Mouse (Mus musculus): ENCODE measurements around the gene Pdss2.

Pdss2 gene

DNA sequence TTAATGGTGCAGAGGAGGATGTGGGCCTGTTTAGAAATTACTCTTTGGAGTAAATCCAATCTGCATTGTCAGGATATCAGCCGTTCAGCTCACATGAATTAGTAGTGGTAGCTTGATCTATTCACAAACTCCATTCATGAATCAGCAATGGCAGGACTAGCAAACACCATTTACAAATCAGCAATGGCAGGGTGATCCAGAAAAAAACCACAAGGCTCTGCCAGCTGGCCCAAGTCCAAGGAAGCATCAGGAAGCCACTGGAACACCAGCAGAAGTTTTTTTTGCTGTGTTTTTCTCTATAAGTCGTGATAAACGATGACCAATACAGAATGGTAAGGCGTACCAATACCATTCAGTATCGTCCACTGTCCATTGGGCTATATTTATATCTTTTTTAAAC, 209.3 kb downstream of the Pdss2 start:
- DNase-seq (ENCODE audit: low read depth in 2 of 2, low spot score in 2 of 2): no peak

DNA sequence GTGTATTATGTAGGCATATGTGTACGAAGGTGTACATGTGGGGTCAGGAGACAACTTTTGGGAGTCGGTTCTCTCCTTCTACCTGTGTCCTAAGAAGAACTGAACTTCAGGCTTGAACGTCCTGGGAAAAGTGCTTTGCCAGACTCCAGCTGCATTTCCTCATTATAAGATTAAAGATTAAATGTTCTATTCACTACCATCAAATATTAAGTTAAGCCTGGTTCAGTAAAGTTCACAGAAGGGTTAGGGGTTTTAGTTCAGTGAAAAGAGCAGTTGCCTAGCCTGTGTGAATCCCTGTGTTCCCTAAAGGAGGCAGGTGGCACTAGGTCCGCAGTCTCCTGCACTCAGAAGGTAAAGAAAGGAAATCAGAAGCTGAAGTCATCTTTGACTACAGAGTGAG, 213.0 kb downstream of the Pdss2 start:
- no peak for DNase-seq (ENCODE audit: low read depth in 2 of 2, low spot score in 2 of 2)

DNA sequence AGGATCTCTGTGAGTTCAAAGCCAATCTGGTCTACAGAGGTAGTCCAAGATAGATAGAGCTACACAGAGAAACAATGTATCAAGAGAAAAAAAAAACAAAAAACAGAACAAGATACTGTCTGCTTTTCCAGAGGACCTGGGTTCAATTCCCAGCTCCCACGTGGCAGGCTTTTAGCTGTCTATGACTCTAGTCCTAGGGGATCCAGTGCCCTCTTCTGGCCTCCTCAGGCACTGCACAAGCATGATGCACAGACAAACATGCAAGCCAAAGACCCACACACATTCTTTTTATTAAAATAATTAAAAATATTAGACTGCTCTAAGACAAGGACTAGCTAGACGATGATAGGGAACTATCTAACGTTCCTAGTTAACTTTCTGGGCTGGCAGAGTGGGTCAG, 214.5 kb downstream of the Pdss2 start:
- DNase-seq (ENCODE audit: low read depth in 2 of 2, low spot score in 2 of 2): no peak

DNA sequence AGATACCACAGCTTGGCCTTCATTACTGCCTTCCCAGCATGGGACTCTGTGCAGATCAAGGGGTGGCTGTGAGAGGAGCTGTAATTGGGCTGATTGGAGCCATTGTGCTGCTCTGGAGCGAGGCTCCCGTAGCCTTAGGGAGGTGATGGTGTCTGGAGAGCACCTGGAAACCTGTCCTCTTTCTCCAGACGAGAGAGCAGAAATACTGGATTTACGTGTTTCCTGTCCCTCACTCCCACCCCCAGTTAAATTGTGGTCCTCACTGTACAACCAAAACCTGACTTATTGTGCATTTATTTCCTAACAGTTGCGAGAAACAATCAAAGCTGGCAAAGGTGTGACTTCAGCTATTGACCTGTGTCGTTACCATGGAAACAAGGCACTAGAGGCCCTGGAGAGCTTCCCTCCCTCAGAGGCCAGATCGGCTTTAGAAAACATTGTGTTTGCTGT, 218.2 kb downstream of the Pdss2 start:
- no peak for DNase-seq (ENCODE audit: low read depth in 2 of 2, low spot score in 2 of 2)

DNA sequence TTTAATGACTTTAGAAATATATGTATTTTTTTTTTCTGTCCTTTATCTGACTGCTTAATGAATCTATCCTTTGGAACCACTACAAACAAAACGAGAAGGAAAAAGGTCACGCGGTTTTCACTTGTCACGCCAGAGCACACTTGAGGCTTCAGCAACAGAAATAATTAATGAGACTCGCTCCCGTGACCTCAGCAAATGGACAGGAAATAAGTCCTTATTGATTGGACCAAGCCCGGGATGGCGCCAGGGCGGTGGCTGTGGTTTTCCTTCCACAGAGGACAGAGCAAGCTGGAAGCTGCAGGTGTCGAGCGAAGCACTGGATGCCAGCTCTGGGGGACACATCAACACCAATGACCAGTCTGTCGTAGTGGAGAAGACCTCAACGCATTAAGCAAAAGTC, 218.8 kb downstream of the Pdss2 start:
- DNase-seq (ENCODE audit: low read depth in 2 of 2, low spot score in 2 of 2): no peak

DNA sequence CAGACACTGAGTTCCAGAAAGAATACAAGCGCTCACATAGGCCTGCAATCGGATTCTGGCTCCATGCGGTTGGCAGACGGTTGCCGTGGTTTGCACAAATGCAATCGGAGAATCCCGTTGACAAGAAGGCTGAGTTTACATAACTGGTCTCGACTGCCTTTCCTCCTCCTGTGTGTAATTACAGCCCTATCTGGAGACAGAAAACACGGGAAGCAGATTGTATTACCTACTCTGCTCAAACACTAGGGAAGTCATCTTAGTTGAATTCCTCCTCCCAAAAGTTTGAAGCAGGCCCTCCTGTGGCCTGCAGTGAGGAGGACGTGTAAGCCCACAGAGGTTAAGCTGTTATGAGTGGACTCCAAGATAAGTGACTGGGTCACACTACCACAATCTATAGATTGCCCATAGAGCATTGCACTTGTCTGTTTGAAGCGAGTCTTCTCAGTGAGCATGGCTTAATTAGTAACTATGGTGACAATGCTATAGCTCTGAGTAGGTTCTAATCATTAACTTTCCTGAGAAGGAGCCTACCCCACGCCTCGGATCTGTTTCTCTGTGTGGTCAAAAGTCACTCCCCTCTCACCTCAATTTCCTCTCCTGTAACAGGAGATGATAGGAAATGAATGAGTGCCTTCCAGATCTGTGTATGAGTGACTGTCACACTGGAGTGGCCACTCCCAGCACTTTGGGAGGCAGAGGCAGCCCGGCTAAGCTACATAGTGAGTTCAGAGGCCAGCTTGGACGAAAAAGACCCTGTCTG, 219.9 kb downstream of the Pdss2 start:
- no peak for DNase-seq (ENCODE audit: low read depth in 2 of 2, low spot score in 2 of 2)

DNA sequence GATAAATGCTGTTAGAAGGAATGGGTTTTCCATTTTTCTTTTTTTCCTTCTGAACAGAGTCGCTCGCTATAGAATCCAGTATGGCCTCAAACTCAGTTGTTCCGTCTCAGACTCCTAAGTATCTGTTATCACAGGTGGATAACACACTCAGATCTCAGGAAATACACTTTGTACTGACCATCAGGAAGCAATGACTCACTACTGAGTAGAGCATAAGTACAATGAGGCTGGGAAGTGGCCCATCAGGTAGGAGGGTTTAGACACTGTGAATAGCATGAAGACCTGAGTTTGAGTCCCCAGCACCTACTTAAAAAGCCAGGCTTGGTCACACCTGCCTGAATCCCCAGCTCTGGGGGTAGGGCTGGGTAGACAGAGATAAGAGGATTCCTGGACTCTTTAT, 227.4 kb downstream of the Pdss2 start:
- DNase-seq (ENCODE audit: low read depth in 2 of 2, low spot score in 2 of 2): no peak

DNA sequence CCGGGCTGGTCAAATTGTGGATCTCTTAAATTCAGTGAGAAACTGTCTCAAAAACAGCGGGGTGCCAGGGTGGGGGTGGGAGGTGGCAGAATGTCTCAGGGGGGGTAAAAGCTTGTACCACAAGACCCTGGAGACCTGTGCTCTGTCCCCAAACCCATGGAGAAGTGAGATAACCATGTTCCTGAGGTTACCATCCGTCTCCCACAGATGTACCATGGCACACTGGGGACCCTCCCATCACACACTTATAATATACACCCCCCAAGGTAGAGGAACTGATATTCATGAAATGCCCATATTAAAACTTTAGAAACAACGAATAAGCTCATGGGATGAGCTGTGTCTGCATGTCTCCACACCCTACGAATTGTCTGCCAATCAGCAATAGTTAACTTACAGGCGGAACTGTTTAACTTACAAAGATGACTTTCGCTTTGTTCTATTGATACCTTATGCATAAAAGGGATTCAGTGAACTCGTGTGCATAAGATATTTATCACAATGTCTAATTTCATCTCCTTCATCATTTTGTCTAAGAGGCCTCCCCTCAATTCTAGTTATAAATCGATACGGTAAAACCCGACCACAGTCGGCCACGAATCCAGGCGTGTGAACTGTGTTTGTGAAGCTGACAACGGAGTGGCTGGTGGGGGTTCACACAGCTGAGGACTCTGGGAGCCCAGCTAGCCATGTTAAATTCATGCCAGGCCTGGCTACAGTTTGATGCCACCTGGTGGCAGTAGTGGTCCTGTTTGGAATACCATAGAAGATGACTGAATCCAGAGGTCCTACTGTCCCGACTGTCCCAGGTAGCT, 230.8 kb downstream of the Pdss2 start:
- peak; percentile 34 to 47 for DNase-seq (ENCODE audit: low read depth in 2 of 2, low spot score in 2 of 2)

DNA sequence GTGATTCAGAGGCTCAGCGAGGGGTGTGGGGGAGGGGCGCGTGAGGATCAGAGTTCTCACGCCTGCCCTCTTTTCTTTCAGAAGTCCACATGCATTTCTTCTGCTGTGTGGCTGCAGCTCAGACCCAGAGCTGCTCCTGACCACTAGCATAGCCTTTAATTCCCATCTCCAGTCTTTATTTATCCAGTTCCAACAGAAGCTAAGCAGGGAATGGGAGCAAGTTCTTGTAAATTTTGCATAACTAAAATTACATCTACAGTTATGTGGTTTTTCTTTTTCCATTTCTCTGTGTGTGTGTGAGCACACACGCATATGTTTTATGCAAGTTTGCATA, 231.3 kb downstream of the Pdss2 start:
- DNase-seq (ENCODE audit: low read depth in 2 of 2, low spot score in 2 of 2): no peak

DNA sequence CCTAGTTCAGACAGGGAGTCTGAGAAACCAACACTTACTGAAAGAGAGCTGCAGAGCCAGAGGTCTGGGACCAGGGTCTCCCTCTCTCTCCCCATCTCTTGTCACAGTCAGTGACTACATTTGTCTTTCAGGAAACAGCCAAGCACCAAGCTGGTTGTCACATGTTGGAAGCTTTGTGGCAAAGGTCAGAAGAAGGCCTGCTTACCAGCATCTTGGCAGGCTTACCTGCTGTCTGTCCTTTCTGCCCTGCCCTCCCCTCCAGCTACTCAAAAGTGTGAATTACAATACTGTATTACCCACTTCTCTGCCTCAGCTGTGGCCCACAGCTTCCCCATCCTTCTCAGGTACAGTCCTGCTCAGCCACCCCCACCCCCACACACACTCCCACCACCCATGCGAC, 232.9 kb downstream of the Pdss2 start:
- DNase-seq (ENCODE audit: low read depth in 2 of 2, low spot score in 2 of 2): no peak

DNA sequence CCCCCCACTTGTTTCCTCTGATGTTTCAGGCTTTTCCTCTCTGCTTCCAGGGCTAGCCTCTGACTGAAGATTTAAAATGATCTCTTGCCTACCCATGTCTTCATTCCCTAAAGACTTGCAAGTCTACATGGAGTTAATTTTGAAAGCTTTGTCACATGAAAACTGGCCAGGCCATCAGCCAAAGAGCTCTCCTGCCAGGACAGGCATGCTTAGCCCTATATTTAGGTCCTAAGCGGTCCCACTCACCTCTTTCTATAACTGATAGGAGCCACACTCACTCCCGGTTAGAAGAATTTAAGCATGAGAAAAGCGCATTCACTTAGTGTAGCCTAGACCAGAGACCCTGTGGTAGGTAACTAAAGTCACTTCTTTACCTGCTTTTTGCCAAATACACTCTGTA, 233.4 kb downstream of the Pdss2 start:
- no peak for DNase-seq (ENCODE audit: low read depth in 2 of 2, low spot score in 2 of 2)

DNA sequence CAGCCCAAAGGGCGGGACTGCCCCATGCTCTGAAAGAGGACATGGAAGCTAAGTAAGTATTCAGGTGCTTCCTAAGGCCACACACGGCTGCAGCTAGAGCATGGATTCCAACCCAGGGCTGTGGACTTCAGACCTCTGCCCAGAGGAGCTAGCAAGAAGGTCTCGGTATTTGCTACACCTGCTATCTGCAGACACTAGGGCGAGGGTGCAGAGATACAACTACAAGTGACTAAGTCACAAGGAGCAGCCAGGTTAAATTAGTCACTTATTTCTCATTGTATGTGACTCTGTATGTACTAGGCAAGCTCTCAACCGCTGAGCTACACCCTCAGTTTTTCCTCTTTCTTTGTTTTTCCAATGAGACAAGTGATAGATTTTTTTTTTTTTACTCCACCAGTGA, 241.5 kb downstream of the Pdss2 start:
- DNase-seq (ENCODE audit: low read depth in 2 of 2, low spot score in 2 of 2): no peak

DNA sequence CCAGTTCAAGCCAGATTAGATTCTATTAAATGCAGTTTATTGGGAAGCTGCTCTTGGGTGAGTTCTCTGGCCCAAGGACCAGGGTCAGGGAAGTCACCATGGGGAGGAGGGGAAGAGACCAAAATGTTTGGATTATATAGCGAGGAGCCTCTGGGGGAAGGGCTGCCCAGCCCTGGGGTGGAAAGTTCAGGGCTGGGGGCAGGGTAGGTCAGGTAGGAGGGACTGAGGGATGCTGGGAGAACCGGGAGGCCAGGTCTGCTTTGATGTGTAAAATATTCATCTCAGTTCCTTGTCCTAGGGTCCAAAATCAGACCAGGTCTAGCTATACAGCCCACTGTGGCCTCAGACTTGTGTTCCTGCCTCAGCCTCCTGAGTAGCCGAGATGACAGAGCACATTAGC, 241.9 kb downstream of the Pdss2 start:
- DNase-seq (ENCODE audit: low read depth in 2 of 2, low spot score in 2 of 2): no peak

DNA sequence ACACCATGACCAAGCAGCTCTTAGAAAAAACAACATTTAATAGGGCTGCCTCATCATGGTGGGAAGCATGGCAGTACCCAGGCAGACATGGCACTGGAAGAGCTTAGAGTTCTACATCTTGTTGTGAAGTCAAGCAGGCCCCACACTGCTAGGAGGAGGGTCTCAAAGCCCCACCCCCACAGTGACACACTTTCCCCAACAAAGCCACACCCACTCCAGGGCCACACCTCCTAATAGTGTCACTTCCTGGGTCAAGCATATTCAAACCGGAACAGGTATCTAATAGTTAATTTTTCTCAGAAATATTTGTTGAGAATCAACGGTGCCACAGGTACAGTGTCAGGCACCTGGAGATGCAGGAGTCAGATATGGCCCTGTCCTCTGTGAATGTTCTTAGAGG, 244.9 kb downstream of the Pdss2 start:
- DNase-seq (ENCODE audit: low read depth in 2 of 2, low spot score in 2 of 2): no peak

DNA sequence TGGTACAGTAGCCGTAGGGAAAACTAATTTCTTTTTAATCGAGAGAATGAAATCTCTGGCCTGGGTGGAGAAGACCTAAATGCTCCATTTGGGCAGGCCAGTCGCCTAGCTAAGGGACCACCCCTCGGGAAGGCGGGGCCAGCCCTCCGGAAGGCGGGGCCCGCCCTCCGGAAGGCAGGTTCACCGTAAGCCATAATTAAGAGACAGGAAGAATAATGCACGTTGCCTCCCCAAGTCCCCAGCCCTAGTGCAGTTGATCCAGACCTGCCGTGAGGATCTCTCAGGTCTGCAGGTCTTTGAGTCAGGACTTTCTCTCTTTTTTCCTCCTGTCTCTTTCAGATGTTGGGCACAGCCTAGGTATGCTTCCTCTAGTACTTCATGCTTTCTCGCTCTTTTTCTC, 246.4 kb downstream of the Pdss2 start:
- DNase-seq (ENCODE audit: low read depth in 2 of 2, low spot score in 2 of 2): no peak

DNA sequence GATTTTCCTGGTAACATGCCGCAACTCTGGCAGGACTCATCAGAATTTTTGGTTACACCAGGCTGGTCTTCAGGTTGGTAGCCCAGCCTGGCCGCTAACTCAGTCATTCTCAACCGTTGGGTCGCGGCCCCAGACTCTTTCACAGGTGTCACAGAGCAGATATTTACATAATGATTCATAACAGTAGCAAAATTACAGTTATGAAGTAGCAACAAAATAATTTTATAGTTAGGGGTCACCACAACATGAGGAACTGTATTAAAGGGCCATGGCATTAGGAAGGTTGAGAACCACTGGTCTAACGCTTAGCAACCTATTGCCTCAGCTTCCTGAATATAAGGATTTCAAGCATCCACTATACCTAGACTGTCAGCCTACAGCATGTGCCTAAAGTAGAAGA, 247.0 kb downstream of the Pdss2 start:
- DNase-seq (ENCODE audit: low read depth in 2 of 2, low spot score in 2 of 2): no peak

DNA sequence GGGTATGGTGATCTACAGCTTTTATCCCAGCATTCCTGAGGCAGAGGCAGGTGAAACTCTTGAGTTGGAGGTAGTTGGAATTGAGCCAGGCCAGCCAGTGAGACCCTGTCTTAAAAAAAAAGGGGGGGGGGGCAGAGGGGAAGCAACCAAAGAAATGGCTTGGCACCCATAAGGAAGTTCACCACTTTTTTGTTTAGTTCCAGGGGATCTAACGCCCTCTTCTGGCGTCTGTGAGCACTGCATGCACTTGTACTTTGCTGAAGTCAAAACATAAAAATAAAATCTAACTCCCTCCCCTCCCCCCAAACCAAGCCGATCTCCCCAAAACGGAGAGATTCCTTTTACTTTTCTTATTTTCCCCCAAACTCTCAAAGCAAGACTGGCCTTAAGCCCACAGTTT, 254.1 kb downstream of the Pdss2 start:
- DNase-seq (ENCODE audit: low read depth in 2 of 2, low spot score in 2 of 2): peak in 1 of 2 experiments; percentile 49

DNA sequence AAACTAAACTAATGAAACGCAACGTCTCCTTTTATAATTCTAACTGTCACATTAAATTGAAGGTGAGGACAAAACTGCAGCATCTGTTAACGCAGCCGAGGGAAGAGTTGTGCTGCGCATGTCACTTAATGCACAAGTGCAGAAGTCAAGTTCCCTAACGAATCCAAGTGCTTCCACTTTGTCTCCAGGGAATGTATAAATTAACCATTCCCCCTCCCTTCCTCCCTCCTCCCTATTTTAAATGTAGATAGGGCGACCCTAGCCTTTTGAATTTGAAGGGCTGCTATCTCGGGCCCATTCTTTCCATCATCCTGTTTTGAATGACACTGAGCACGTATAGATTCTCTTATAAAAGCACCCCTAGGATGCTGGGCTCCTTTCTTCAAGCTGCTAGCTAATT, 256.2 kb downstream of the Pdss2 start:
- no peak for DNase-seq (ENCODE audit: low read depth in 2 of 2, low spot score in 2 of 2)

DNA sequence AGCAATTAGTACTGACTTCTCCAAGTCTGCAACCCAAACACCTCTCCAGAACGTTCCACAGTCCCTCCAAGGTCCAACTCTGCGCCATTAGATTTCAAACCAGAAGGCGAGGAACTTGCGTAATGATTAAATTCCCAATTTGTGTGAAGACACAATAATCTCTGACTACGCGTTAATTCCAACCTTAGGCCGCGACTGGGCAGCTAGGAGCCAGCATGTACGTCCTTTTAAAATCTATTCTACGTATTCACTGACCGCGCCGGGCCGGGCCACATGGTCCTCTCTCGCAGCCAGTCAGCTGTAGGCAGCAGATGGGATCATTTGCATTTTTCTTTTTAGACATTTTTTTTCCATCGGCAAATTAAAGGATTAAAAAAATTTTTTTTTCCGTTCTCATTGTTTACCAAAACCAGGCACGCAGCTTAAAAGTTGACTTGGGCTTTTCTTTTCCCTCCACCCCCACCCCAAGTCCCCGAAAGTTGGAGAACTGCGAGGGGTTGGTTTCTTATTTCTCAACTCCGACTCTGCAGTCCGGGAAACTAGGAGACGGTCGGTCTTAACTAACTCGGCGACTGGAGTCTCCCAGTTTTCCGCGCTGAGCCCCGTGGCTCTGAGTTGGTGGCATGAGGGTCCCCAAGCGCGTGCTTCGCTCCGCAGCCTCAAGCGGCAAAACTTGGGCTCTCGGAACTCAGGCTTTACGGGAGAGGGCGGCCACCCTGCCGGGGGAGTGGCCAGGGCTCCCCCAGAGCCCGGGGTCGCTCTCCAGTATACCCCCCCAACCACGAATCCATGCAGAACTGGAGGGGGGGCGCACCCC, 256.8 kb downstream of the Pdss2 start:
- peak in 1 of 2 experiments; percentile 39 for DNase-seq (ENCODE audit: low read depth in 2 of 2, low spot score in 2 of 2)

DNA sequence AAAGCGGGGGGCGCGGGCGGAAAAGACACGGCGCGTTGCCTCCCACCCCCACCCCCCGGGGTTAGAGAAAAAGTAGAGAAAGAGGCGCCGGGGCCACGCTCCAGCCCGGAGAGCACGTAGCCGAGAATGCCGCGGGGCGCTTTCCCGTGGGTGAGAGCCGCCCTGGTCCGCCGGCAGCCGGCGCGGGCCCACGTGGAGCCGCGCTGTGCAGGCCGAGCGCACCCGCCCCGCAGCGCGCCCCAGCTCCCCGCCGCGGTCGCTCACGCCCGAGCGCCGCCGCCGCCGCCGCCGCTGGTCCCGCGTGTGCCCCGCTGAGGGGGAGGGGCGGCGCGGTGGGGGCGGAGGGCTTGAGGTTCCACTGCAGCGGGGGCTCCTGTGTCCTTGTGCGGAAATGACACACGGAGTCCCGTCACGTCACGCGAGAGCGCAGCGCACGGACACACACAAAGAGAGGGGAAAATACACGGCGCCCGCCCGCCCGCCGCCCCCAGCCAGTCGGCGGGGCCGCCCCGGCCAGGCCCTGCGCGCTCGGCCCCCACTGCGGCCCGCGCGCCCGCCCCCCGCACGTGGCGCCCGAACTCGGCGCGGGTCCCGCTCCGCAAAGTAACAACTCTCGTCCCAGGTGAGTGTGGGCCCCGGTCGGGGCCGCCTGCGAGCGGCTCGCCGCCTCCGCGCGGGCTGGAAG, 257.6 kb downstream of the Pdss2 start, which contains the start of gene Bend3:
TSS of gene Bend3 (plus strand) at position 81 of the 685 bp plus-strand sequence.
- peak; percentile 37 to 51 for DNase-seq (ENCODE audit: low read depth in 2 of 2, low spot score in 2 of 2)

All from CD8-positive naive resting alpha-beta T cell, adult 2 months (primary cell).